Mouse (Mus musculus) bone marrow, adult 2 months (tissue): ENCODE measurements around the gene Mrpl39.

Experiments used
- CTCF ChIP-seq: fragments of 200-500 bp; IDR thresholded peaks from 2 replicates; pipeline ENCODE4 v1.5.1; 2011; ENCODE audit warnings: low read length, control low read depth; ENCODE audit not compliant: control insufficient read depth, insufficient read depth
- POLR2A ChIP-seq: fragments of 200-500 bp; IDR thresholded peaks from 2 replicates; pipeline ENCODE4 v1.6.1; 2011; ENCODE audit warnings: low read depth, mild to moderate bottlenecking, control low read depth, low read length, borderline replicate concordance; ENCODE audit not compliant: control insufficient read depth

DNA sequence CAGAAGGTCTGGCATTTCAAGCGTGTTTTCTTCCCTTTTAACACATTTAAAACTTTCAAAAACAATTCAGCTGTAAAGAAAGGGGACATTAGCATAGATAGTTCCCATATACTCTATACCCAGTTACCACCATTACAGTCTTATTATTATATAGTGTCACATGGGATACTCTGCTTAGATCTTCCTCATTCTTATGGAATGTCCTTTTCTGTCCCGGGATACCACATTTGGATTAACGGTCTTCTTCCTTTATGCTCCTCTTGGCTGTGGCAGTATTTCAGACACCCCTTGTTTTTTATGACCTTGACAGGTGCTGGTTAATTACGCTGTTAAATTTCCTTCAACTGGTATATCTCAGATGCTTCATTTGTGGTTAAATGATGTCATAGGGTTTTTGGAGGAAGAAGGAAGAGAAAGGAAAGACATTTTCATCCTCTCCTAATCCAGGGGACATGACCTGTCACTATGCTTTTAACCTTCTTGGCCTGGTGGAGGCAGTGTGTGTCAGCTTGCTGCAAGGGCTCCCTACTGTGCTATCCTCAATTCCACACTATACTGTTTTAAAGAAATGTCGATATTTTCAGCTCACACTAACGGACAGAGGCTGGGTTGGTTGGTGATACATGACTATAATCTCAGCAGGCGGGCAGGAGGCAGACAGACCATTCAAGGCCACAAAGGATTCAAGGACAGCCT is 40.7 kb upstream of the Mrpl39 start:
- no peak for TF ChIP-seq CTCF
- no peak for TF ChIP-seq POLR2A
